In genomic region chr19:45018351-45018831, GRCm38 (mm10) we compare ENCODE assay signal across 8 mouse cellular contexts. TPM values are rescaled to one million over a fixed set of nuclear protein-coding genes. Genes with fewer than 3 reads are reported as not detected.
DNase-seq lines count a peak whose midpoint lies in the region; ATAC-seq and TF ChIP-seq lines count a peak whose summit lies in the region.

No protein-coding gene starts in this region.

- DNase-seq in spleen, adult 2 months (ENCODE audit: low read depth in 1 of 2, low spot score in 2 of 2): no peak
- DNase-seq in spleen, postnatal 36 days (ENCODE audit: low spot score in 2 of 2): no peak
- DNase-seq in lung, embryonic 14.5 days: peak; percentile 63
- DNase-seq in natural killer cell, adult 2 months (ENCODE audit: low spot score in 2 of 2): no peak
- DNase-seq in ovary, postnatal 36 days (ENCODE audit: low spot score): no peak

- H3K9me3 ChIP-seq in embryonic facial prominence, embryonic 15.5 days (replicated peaks): no peaks in the 10 kb centered on the region
- no peaks in the 10 kb centered on the region for H3K9me3 ChIP-seq in hindbrain, embryonic 16.5 days (ENCODE audit: control insufficient read depth, low read length)
- H3K9me3 ChIP-seq in lung, embryonic 14.5 days (ENCODE audit: low read depth, low read length): no peaks in the 10 kb centered on the region
- H3K9me3 ChIP-seq in stomach, embryonic 16.5 days (replicated peaks; ENCODE audit: control insufficient read depth, low read length): no peaks in the 10 kb centered on the region

- H3K4me2 ChIP-seq in embryonic facial prominence, embryonic 15.5 days (replicated peaks): peak overlapping the region; percentile 86
- peak overlapping the region; percentile 78 for H3K4me2 ChIP-seq in hindbrain, embryonic 16.5 days (ENCODE audit: low read length)
- H3K4me2 ChIP-seq in lung, embryonic 14.5 days: peak overlapping the region; percentile 97
- H3K4me2 ChIP-seq in stomach, embryonic 16.5 days (ENCODE audit: low read depth, low read length): peak overlapping the region; percentile 94

- H3K27me3 ChIP-seq in spleen, adult 2 months (ENCODE audit: control insufficient read depth, insufficient read depth, low read length): peaks cover 11% of the 10 kb centered on the region
- H3K27me3 ChIP-seq in embryonic facial prominence, embryonic 15.5 days: no peaks in the 10 kb centered on the region
- H3K27me3 ChIP-seq in hindbrain, embryonic 16.5 days (replicated peaks; ENCODE audit: control insufficient read depth, insufficient read depth, low read length): no peaks in the 10 kb centered on the region
- no peaks in the 10 kb centered on the region for H3K27me3 ChIP-seq in lung, embryonic 14.5 days (ENCODE audit: insufficient read depth, low read length)
- H3K27me3 ChIP-seq in stomach, embryonic 16.5 days (ENCODE audit: control insufficient read depth, insufficient read depth, low read length): no peaks in the 10 kb centered on the region

- no peak for TF ChIP-seq CTCF in spleen, adult 2 months (IDR thresholded peaks at IDR 0.05; ENCODE audit: extremely low read depth, insufficient read depth, insufficient read length, insufficient replicate concordance)
- no peak for TF ChIP-seq CTCF in lung, embryonic 14.5 days (IDR thresholded peaks at IDR 0.05; ENCODE audit: low read depth)

- no peak for ATAC-seq in embryonic facial prominence, embryonic 15.5 days (ENCODE audit: insufficient number of reproducible peaks, low FRiP score, low TSS enrichment, low read depth)
- ATAC-seq in hindbrain, embryonic 16.5 days: peak; percentile 10; the same call in 1 of the 2 replicates
- peak; percentile 3; the same call in 1 of the 2 replicates for ATAC-seq in lung, embryonic 14.5 days (ENCODE audit: insufficient read depth)
- no peak for ATAC-seq in stomach, embryonic 16.5 days (ENCODE audit: insufficient read depth, low FRiP score)

- no peaks in the 10 kb centered on the region for H3K36me3 ChIP-seq in spleen, adult 2 months (ENCODE audit: control insufficient read depth, insufficient read depth, low read length)
- H3K36me3 ChIP-seq in embryonic facial prominence, embryonic 15.5 days: peaks cover 17% of the 10 kb centered on the region
- H3K36me3 ChIP-seq in hindbrain, embryonic 16.5 days (ENCODE audit: control insufficient read depth, insufficient read depth, low read length): no peaks in the 10 kb centered on the region; the same call in 1 of the 2 replicates
- H3K36me3 ChIP-seq in lung, embryonic 14.5 days (ENCODE audit: insufficient read depth): peaks cover 26% of the 10 kb centered on the region
- H3K36me3 ChIP-seq in stomach, embryonic 16.5 days (ENCODE audit: control insufficient read depth, insufficient read depth, low read length): 0 out of 2 replicates have a peak, but pooled peaks cover 3% of the 10 kb centered on the region

- 26% methylated on average over 13 of the region's 13 CpGs for WGBS in spleen, adult 2 months
- WGBS in embryonic facial prominence, embryonic 15.5 days: 0% methylated on average over 13 of the region's 13 CpGs
- WGBS in hindbrain, embryonic 16.5 days: under 1% methylated on average over 11 of the region's 13 CpGs
- 0% methylated on average over 13 of the region's 13 CpGs for WGBS in lung, embryonic 14.5 days
- WGBS in stomach, embryonic 16.5 days: 2% methylated on average over 13 of the region's 13 CpGs

- peaks cover 15% of the 10 kb centered on the region; the same call in 1 of the 2 replicates for H3K4me1 ChIP-seq in spleen, adult 2 months (ENCODE audit: control insufficient read depth, insufficient read depth, insufficient read length)
- H3K4me1 ChIP-seq in embryonic facial prominence, embryonic 15.5 days: peaks cover 72% of the 10 kb centered on the region
- H3K4me1 ChIP-seq in hindbrain, embryonic 16.5 days (ENCODE audit: control insufficient read depth, insufficient read depth, low read depth, low read length): peaks cover 49% of the 10 kb centered on the region
- peaks cover 36% of the 10 kb centered on the region for H3K4me1 ChIP-seq in lung, embryonic 14.5 days (ENCODE audit: insufficient read depth)
- H3K4me1 ChIP-seq in stomach, embryonic 16.5 days (ENCODE audit: control insufficient read depth, insufficient read depth, low read length): peaks cover 56% of the 10 kb centered on the region

- no peak for TF ChIP-seq POLR2A in spleen, adult 2 months (IDR thresholded peaks at IDR 0.05; ENCODE audit: low read depth, low read length)

- H3K4me3 ChIP-seq in spleen, adult 2 months (ENCODE audit: extremely low read depth, insufficient read depth, insufficient read length): peak overlapping the region; percentile 54
- H3K4me3 ChIP-seq in embryonic facial prominence, embryonic 15.5 days (replicated peaks): peak overlapping the region; percentile 67
- peak overlapping the region; percentile 54 for H3K4me3 ChIP-seq in hindbrain, embryonic 16.5 days (ENCODE audit: low read length)
- peak overlapping the region; percentile 64 for H3K4me3 ChIP-seq in lung, embryonic 14.5 days (ENCODE audit: low read depth, low read length)
- H3K4me3 ChIP-seq in stomach, embryonic 16.5 days (replicated peaks; ENCODE audit: low read length): peak overlapping the region; percentile 55

- H3K9ac ChIP-seq in embryonic facial prominence, embryonic 15.5 days: peak overlapping the region; percentile 78
- peak overlapping the region; percentile 78 for H3K9ac ChIP-seq in hindbrain, embryonic 16.5 days (ENCODE audit: low read depth, low read length)
- H3K9ac ChIP-seq in lung, embryonic 14.5 days: peak overlapping the region; percentile 91
- H3K9ac ChIP-seq in stomach, embryonic 16.5 days (ENCODE audit: low read length): peak overlapping the region; percentile 81

- H3K27ac ChIP-seq in spleen, adult 2 months (ENCODE audit: insufficient read depth, low read length): peak overlapping the region; percentile 58; the same call in 1 of the 2 replicates
- H3K27ac ChIP-seq in embryonic facial prominence, embryonic 15.5 days (replicated peaks): peak overlapping the region; percentile 100
- peak overlapping the region; percentile 96 for H3K27ac ChIP-seq in hindbrain, embryonic 16.5 days (ENCODE audit: low read depth, low read length)
- H3K27ac ChIP-seq in lung, embryonic 14.5 days (ENCODE audit: low read depth): peak overlapping the region; percentile 99
- H3K27ac ChIP-seq in stomach, embryonic 16.5 days (ENCODE audit: low read length): peak overlapping the region; percentile 99

RNA-seq across cellular contexts. Expression of gene Lzts2, which starts 4.2 kb away (rescaled TPM):
- polyA plus RNA-seq in spleen, adult 2 months (2012; rRNA removed): 23.3 and 25.9 TPM in 2 replicates
- 75.8 and 80.5 TPM in 2 replicates for polyA plus RNA-seq in embryonic facial prominence, embryonic 15.5 days (2015; fragmentation: Nextera tagmentation; extraction: Ambion mirVana)
- 14.8 and 18.7 TPM in 2 replicates for polyA plus RNA-seq in hindbrain, embryonic 16.5 days (2015; fragmentation: Nextera tagmentation; extraction: Ambion mirVana)
- 68.5 and 75.4 TPM in 2 replicates for polyA plus RNA-seq in lung, embryonic 14.5 days (2014; fragmentation: Nextera tagmentation; extraction: Ambion mirVana)
- 27.7 and 36.0 TPM in 2 replicates for polyA plus RNA-seq in stomach, embryonic 16.5 days (2015; fragmentation: Nextera tagmentation; extraction: Ambion mirVana)

RNA-seq across cellular contexts. Expression of gene Mrpl43, which starts 12.1 kb away (rescaled TPM):
- 53.1 and 85.2 TPM in 2 replicates for polyA plus RNA-seq in spleen, adult 2 months (2012; rRNA removed)
- 73.1 and 77.3 TPM in 2 replicates for polyA plus RNA-seq in embryonic facial prominence, embryonic 15.5 days (2015; fragmentation: Nextera tagmentation; extraction: Ambion mirVana)
- polyA plus RNA-seq in hindbrain, embryonic 16.5 days (2015; fragmentation: Nextera tagmentation; extraction: Ambion mirVana): 90.1 and 98.4 TPM in 2 replicates
- 61.3 and 63.6 TPM in 2 replicates for polyA plus RNA-seq in lung, embryonic 14.5 days (2014; fragmentation: Nextera tagmentation; extraction: Ambion mirVana)
- polyA plus RNA-seq in stomach, embryonic 16.5 days (2015; fragmentation: Nextera tagmentation; extraction: Ambion mirVana): 62.2 and 64.9 TPM in 2 replicates

RNA-seq across cellular contexts. Expression of gene Twnk, which starts 12.9 kb away (rescaled TPM):
- polyA plus RNA-seq in spleen, adult 2 months (2012; rRNA removed): 6.1 and 6.4 TPM in 2 replicates
- polyA plus RNA-seq in embryonic facial prominence, embryonic 15.5 days (2015; fragmentation: Nextera tagmentation; extraction: Ambion mirVana): 20.2 and 22.1 TPM in 2 replicates
- 12.4 and 15.5 TPM in 2 replicates for polyA plus RNA-seq in hindbrain, embryonic 16.5 days (2015; fragmentation: Nextera tagmentation; extraction: Ambion mirVana)
- 13.0 and 14.8 TPM in 2 replicates for polyA plus RNA-seq in lung, embryonic 14.5 days (2014; fragmentation: Nextera tagmentation; extraction: Ambion mirVana)
- polyA plus RNA-seq in stomach, embryonic 16.5 days (2015; fragmentation: Nextera tagmentation; extraction: Ambion mirVana): 17.1 and 17.2 TPM in 2 replicates

RNA-seq across cellular contexts. Expression of gene Pdzd7, which starts 27.1 kb away (rescaled TPM):
- 0.04 and 0.09 TPM in 2 replicates for polyA plus RNA-seq in spleen, adult 2 months (2012; rRNA removed)
- polyA plus RNA-seq in embryonic facial prominence, embryonic 15.5 days (2015; fragmentation: Nextera tagmentation; extraction: Ambion mirVana): 0.68 and 0.75 TPM in 2 replicates
- polyA plus RNA-seq in hindbrain, embryonic 16.5 days (2015; fragmentation: Nextera tagmentation; extraction: Ambion mirVana): 3.0 and 3.2 TPM in 2 replicates
- 0.39 TPM in 2 replicates for polyA plus RNA-seq in lung, embryonic 14.5 days (2014; fragmentation: Nextera tagmentation; extraction: Ambion mirVana)
- 0.21 and 0.48 TPM in 2 replicates for polyA plus RNA-seq in stomach, embryonic 16.5 days (2015; fragmentation: Nextera tagmentation; extraction: Ambion mirVana)

RNA-seq across cellular contexts. Expression of gene Sfxn3, which starts 28.9 kb away (rescaled TPM):
- 23.9 and 25.9 TPM in 2 replicates for polyA plus RNA-seq in spleen, adult 2 months (2012; rRNA removed)
- 37.4 and 41.3 TPM in 2 replicates for polyA plus RNA-seq in embryonic facial prominence, embryonic 15.5 days (2015; fragmentation: Nextera tagmentation; extraction: Ambion mirVana)
- polyA plus RNA-seq in hindbrain, embryonic 16.5 days (2015; fragmentation: Nextera tagmentation; extraction: Ambion mirVana): 76.8 and 85.4 TPM in 2 replicates
- 18.3 and 19.6 TPM in 2 replicates for polyA plus RNA-seq in lung, embryonic 14.5 days (2014; fragmentation: Nextera tagmentation; extraction: Ambion mirVana)
- polyA plus RNA-seq in stomach, embryonic 16.5 days (2015; fragmentation: Nextera tagmentation; extraction: Ambion mirVana): 28.3 and 29.8 TPM in 2 replicates

Comparison
In these comparisons a context has a peak if more than half of its experiments do, and no peak if none do; other contexts are left out.
1. ATAC-seq: peak in hindbrain, embryonic 16.5 days (single experiment) and lung, embryonic 14.5 days (single experiment); none in embryonic facial prominence, embryonic 15.5 days (single experiment) and stomach, embryonic 16.5 days (single experiment).
2. Peak in every context shown above with its lines, with median percentiles within 50 percentile points of each other: H3K27ac ChIP-seq, H3K4me3 ChIP-seq, H3K4me2 ChIP-seq and H3K9ac ChIP-seq.